Mouse (Mus musculus) midbrain, embryonic 14.5 days (tissue): ENCODE data around the gene Retn. TPM values are rescaled to one million over a fixed set of nuclear protein-coding genes. Genes with fewer than 3 reads are reported as not detected.

ENCODE experiments used
- ATAC-seq: fragments of 200-750 bp; cut with Nextera tagmentation; 2 replicates; pipeline ENCODE4 v1.8.0; 2017; ENCODE audit warnings: moderate number of reproducible peaks, moderate library complexity; ENCODE audit not compliant: low FRiP score, low TSS enrichment
- DNase-seq: peaks from one replicate; pipeline ENCODE4 v3.0.0-alpha.2; 2015
- H3K27ac ChIP-seq: fragments of 300-500 bp; sonication (generic); replicated peaks from 2 replicates; pipeline ENCODE4 v1.5.1; 2014; ENCODE audit warnings: mild to moderate bottlenecking, low read depth, low read length, moderate library complexity
- H3K27me3 ChIP-seq: fragments of 300-500 bp; sonication (generic); 2 replicates; pipeline ENCODE4 v1.6.1; 2014; ENCODE audit warnings: low read length, control low read depth, mixed read lengths; ENCODE audit not compliant: control insufficient read depth, insufficient read depth
- H3K36me3 ChIP-seq: fragments of 300-500 bp; sonication (generic); 2 replicates; pipeline ENCODE4 v1.6.1; 2014; ENCODE audit warnings: low read length, control low read depth; ENCODE audit not compliant: control insufficient read depth, insufficient read depth
- H3K4me1 ChIP-seq: fragments of 300-500 bp; sonication (generic); 2 replicates; pipeline ENCODE4 v1.6.1; 2014; ENCODE audit warnings: mild to moderate bottlenecking, antibody characterized with exemption, low read length, control low read depth; ENCODE audit not compliant: control insufficient read depth, insufficient read depth
- H3K4me2 ChIP-seq: fragments of 300-500 bp; sonication (generic); 2 replicates; pipeline ENCODE4 v1.6.1; 2014; ENCODE audit warnings: mild to moderate bottlenecking, low read length, moderate library complexity
- H3K4me3 ChIP-seq: fragments of 300-500 bp; sonication (generic); replicated peaks from 2 replicates; pipeline ENCODE4 v1.5.1; 2014; ENCODE audit warnings: low read depth, low read length
- H3K9ac ChIP-seq: fragments of 300-500 bp; sonication (generic); replicated peaks from 2 replicates; pipeline ENCODE4 v1.6.1; 2014; ENCODE audit warnings: mild to moderate bottlenecking, low read length, moderate library complexity
- H3K9me3 ChIP-seq: fragments of 300-500 bp; sonication (generic); 2 replicates; pipeline ENCODE4 v1.6.1; 2016; ENCODE audit warnings: low read length, control low read depth, mixed read lengths; ENCODE audit not compliant: control insufficient read depth
- WGBS: fragments of 180-500 bp; shearing (Covaris S2); extraction: QIAGEN DNeasy Blood & Tissue Kit; methylation state at CpG from one replicate; pipeline ENCODE4 v1.1.7; 2014; 5-methylcytosine and 5-hydroxymethylcytosine counted together
- polyA plus RNA-seq: library from polyadenylated mRNA; unstranded; fragments of >200 nt; fragmentation: Nextera tagmentation; extraction: Ambion mirVana; gene quantifications from 2 replicates; pipeline ENCODE4 v1.2.1, GENCODE M21; 2014

The Retn gene
- 0.70 TPM in 1 of 2 replicates, not detected in the other for polyA plus RNA-seq

GRCm38 (mm10) chr8:3655526-3655925 is at the start of gene Retn:
Gene Retn, plus strand, starts transcription at chr8:3655770.
- no peak for ATAC-seq

GRCm38 (mm10) chr8:3606593-3606992 is 49.0 kb upstream of the Retn start:
- Histone ChIP-seq H3K4me1 (no peaks in the 10 kb centered on the region), H3K27ac (no peak overlapping the region), H3K36me3 (peaks cover 98% of the 10 kb centered on the region), H3K27me3 (no peaks in the 10 kb centered on the region), H3K4me3 (no peak overlapping the region), H3K4me2 (no peak overlapping the region), H3K9ac (no peak overlapping the region), H3K9me3 (no peaks in the 10 kb centered on the region)
- WGBS: 93% methylated on average over 16 of the region's 16 CpGs
- ATAC-seq (no peak), DNase-seq (no peak)

More at GRCm38 (mm10) chr8:3655526-3655925, at the start of gene Retn:
- Histone ChIP-seq H3K9ac (no peak within 1 kb of the TSS), H3K4me2 (no peak within 1 kb of the TSS), H3K27me3 (no peaks in the 10 kb centered on the region), H3K4me1 (peaks cover 8% of the 10 kb centered on the region; the same call in 1 of the 2 replicates), H3K27ac (no peak within 1 kb of the TSS), H3K9me3 (no peaks in the 10 kb centered on the region), H3K36me3 (no peaks in the 10 kb centered on the region), H3K4me3 (no peak within 1 kb of the TSS)
- DNase-seq: no peak
- 78% methylated on average over 3 of the region's 3 CpGs for WGBS

- H3K27ac ChIP-seq: no peak overlapping the region
- no peak overlapping the region for H3K4me2 ChIP-seq
- peaks cover 98% of the 10 kb centered on the region for H3K36me3 ChIP-seq
- no peak for ATAC-seq
- no peaks in the 10 kb centered on the region for H3K27me3 ChIP-seq
- no peak for DNase-seq
- H3K4me1 ChIP-seq: no peaks in the 10 kb centered on the region
- H3K4me3 ChIP-seq: no peak overlapping the region
- H3K9me3 ChIP-seq: no peaks in the 10 kb centered on the region
- no peak overlapping the region for H3K9ac ChIP-seq
- 86% methylated on average over 7 of the region's 7 CpGs for WGBS
Measured at GRCm38 (mm10) chr8:3607822-3608221, 47.7 kb upstream of the Retn start.

GRCm38 (mm10) chr8:3609046-3609815 is 46.3 kb upstream of the Retn start:
- H3K27me3 ChIP-seq: no peaks in the 10 kb centered on the region
- no peaks in the 10 kb centered on the region for H3K4me1 ChIP-seq
- DNase-seq (no peak), ATAC-seq (no peak)
- peaks cover 98% of the 10 kb centered on the region for H3K36me3 ChIP-seq
- H3K9me3 ChIP-seq: no peaks in the 10 kb centered on the region
- H3K4me3 ChIP-seq: no peak overlapping the region
- H3K9ac ChIP-seq: no peak overlapping the region
- H3K27ac ChIP-seq: no peak overlapping the region
- no peak overlapping the region for H3K4me2 ChIP-seq
- whole genome bisulfite sequencing: 89% methylated on average over 12 of the region's 12 CpGs

- Histone ChIP-seq H3K4me3 (no peak overlapping the region), H3K27ac (no peak overlapping the region), H3K9me3 (no peaks in the 10 kb centered on the region), H3K36me3 (peaks cover 98% of the 10 kb centered on the region), H3K4me1 (no peaks in the 10 kb centered on the region), H3K27me3 (no peaks in the 10 kb centered on the region), H3K4me2 (no peak overlapping the region), H3K9ac (no peak overlapping the region)
- ATAC-seq: no peak
- no peak for DNase-seq
- 87% methylated on average over 6 of the region's 6 CpGs for WGBS
Measured at GRCm38 (mm10) chr8:3609816-3610150, 45.8 kb upstream of the Retn start.

GRCm38 (mm10) chr8:3621199-3621970 is 34.2 kb upstream of the Retn start, which contains the start of the genes Xab2 and Pet100:
Gene Xab2, minus strand, starts transcription at chr8:3621316.
Gene Pet100, plus strand, starts transcription at chr8:3621548.
- under 1% methylated on average over 37 of the region's 37 CpGs for WGBS
- Histone ChIP-seq H3K36me3 (peaks cover 25% of the 10 kb centered on the region), H3K9me3 (no peaks in the 10 kb centered on the region), H3K4me3 (peak within 1 kb of the TSS; percentile 75), H3K9ac (peak within 1 kb of the TSS; percentile 69), H3K4me2 (peak within 1 kb of the TSS; percentile 93), H3K4me1 (peaks cover 12% of the 10 kb centered on the region), H3K27me3 (no peaks in the 10 kb centered on the region), H3K27ac (no peak within 1 kb of the TSS)
- DNase-seq: peak; percentile 100
- peak; percentile 98 for ATAC-seq

- Histone ChIP-seq H3K4me1 (peaks cover 12% of the 10 kb centered on the region), H3K36me3 (peaks cover 17% of the 10 kb centered on the region), H3K27ac (no peak overlapping the region), H3K4me3 (peak overlapping the region; percentile 75), H3K27me3 (no peaks in the 10 kb centered on the region), H3K4me2 (peak overlapping the region; percentile 73), H3K9me3 (no peaks in the 10 kb centered on the region), H3K9ac (peak overlapping the region; percentile 65)
- 67% methylated on average over 8 of the region's 8 CpGs for WGBS
- no peak for DNase-seq
- no peak for ATAC-seq
Measured at GRCm38 (mm10) chr8:3622119-3622518, 33.5 kb upstream of the Retn start.

- no peak within 1 kb of the TSS for H3K27ac ChIP-seq
- H3K4me3 ChIP-seq: no peak within 1 kb of the TSS
- no peak within 1 kb of the TSS; the same call in 1 of the 2 replicates for H3K9ac ChIP-seq
- 61% methylated on average over 1 of the region's 1 CpGs for WGBS
- H3K9me3 ChIP-seq: no peaks in the 10 kb centered on the region
- DNase-seq: no peak
- H3K4me1 ChIP-seq: peaks cover 7% of the 10 kb centered on the region
- no peak for ATAC-seq
- H3K36me3 ChIP-seq: no peaks in the 10 kb centered on the region
- H3K27me3 ChIP-seq: peaks cover 3% of the 10 kb centered on the region; the same call in 1 of the 2 replicates
- H3K4me2 ChIP-seq: no peak within 1 kb of the TSS
Measured at GRCm38 (mm10) chr8:3625445-3625844, 30.1 kb upstream of the Retn start, which contains the start of gene Pcp2. Gene Pcp2, minus strand, starts transcription at chr8:3625545.
